Mouse (Mus musculus): ENCODE data around the gene Ptpn6. TPM values are rescaled to one million over a fixed set of nuclear protein-coding genes. Genes with fewer than 3 reads are reported as not detected.

The Ptpn6 gene
- polyA plus RNA-seq, 1 experiment from 2014 or later = 4.0 TPM

DNA sequence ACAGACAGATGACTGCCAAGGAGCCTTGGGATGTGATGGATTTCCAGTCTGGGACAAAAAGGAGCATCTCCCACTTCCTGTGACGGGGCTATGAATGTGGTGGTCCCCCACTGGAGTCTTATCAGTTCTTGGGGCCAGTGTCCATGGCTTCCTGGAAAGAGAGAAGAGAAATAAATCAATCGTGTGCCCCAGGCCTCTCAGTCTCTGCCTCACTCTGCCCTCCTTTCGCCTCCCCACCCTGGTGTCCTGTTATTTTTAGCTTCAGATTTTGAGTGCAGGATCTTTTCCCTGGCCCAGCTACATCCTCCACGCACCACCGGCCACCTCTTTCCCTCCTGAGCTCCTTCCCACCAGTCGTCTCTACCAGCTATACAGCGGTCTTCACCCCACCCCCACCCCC lies 31.5 kb upstream of the Ptpn6 start:
- Histone ChIP-seq H3K36me3 (ENCODE audit: control insufficient read depth, insufficient read depth, low read length) (no peaks in the 10 kb centered on the region), H3K4me3 (ENCODE audit: low read depth, low read length) (peak overlapping the region; percentile 68), H3K4me1 (ENCODE audit: control insufficient read depth, insufficient read depth, low read length) (peaks cover 18% of the 10 kb centered on the region), H3K9me3 (replicated peaks; ENCODE audit: control insufficient read depth, low read length, poor library complexity, severe bottlenecking) (no peaks in the 10 kb centered on the region), H3K9ac (ENCODE audit: low read depth, low read length) (peak overlapping the region; percentile 84), H3K4me2 (ENCODE audit: low read length) (peak overlapping the region; percentile 77), H3K27me3 (ENCODE audit: control insufficient read depth, insufficient read depth, low read depth, low read length) (no peaks in the 10 kb centered on the region), H3K27ac (ENCODE audit: low read length) (peak overlapping the region; percentile 77; the same call in 1 of the 2 replicates)
- WGBS = 63% methylated on average over 7 of the region's 7 CpGs
- ATAC-seq = no peak; the same call in 1 of the 2 replicates

DNA sequence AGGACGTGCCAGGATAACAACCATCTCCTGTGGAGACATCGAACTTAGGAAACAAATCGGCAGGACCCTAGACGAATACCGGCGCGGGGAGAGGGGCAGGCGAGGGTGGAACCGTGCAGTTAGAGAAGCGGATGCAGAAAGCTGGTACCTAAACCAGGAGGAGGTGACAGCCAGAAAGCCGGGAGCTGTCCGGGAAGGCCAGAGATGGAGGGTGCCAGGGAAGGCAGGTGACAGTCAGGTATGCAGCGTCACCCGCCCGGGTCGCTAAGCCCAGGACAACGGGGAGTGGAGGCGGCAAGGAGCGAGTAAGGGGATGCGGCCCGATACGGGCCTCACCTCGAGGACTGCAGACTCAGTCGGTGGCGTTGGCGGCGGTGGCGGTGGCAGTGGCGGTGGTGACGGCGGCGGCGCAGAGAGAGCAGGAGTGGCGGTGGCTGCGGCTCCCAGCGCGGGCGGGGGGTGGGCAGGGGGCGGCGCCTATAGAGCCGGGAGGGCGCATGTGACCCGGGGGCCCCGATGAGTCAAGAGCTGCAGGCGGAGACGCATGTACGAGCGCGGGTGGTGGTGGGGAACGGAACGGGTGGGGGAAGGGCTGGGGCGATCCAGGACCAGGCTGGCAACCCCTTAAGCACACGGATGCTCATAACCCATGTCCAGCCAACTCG lies 30.7 kb upstream of the Ptpn6 start, which contains the start of gene Eno2:
TSS of gene Eno2 (minus strand) at position 573 of the 665 bp plus-strand sequence.
- peak within 1 kb of the TSS; percentile 77 for H3K27ac ChIP-seq (ENCODE audit: low read length)
- WGBS = under 1% methylated on average over 51 of the region's 54 CpGs
- H3K36me3 ChIP-seq (ENCODE audit: control insufficient read depth, insufficient read depth, low read length) = no peaks in the 10 kb centered on the region
- H3K9ac ChIP-seq (ENCODE audit: low read depth, low read length) = peak within 1 kb of the TSS; percentile 84
- H3K27me3 ChIP-seq (ENCODE audit: control insufficient read depth, insufficient read depth, low read depth, low read length) = no peaks in the 10 kb centered on the region
- no peaks in the 10 kb centered on the region for H3K9me3 ChIP-seq (replicated peaks; ENCODE audit: control insufficient read depth, low read length, poor library complexity, severe bottlenecking)
- ATAC-seq = peak; percentile 86
- H3K4me3 ChIP-seq (ENCODE audit: low read depth, low read length) = peak within 1 kb of the TSS; percentile 68
- H3K4me1 ChIP-seq (ENCODE audit: control insufficient read depth, insufficient read depth, low read length) = peaks cover 18% of the 10 kb centered on the region
- peak within 1 kb of the TSS; percentile 77 for H3K4me2 ChIP-seq (ENCODE audit: low read length)

DNA sequence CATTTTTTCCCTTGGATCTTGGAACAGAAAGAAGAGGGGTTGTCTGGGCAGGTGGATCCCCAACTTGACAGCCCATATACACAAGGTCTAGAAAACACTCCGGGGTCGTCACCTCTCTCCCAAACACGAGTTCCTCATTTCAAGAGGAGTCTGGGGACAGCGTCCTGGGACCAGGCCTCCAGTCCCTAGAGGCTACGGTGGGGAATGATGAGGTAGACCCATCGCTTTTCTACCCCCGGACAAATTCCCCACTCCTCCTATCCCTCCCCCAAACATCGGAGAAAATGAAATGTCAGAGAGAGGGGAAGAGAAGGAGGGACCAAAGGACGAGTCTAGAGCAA lies 30.2 kb upstream of the Ptpn6 start:
- peak overlapping the region; percentile 68 for H3K4me3 ChIP-seq (ENCODE audit: low read depth, low read length)
- H3K4me2 ChIP-seq (ENCODE audit: low read length) = peak overlapping the region; percentile 77
- 3% methylated on average over 9 of the region's 9 CpGs for WGBS
- H3K27ac ChIP-seq (ENCODE audit: low read length) = peak overlapping the region; percentile 77; the same call in 1 of the 2 replicates
- peaks cover 18% of the 10 kb centered on the region for H3K4me1 ChIP-seq (ENCODE audit: control insufficient read depth, insufficient read depth, low read length)
- no peaks in the 10 kb centered on the region for H3K36me3 ChIP-seq (ENCODE audit: control insufficient read depth, insufficient read depth, low read length)
- peak overlapping the region; percentile 84 for H3K9ac ChIP-seq (ENCODE audit: low read depth, low read length)
- no peaks in the 10 kb centered on the region for H3K9me3 ChIP-seq (replicated peaks; ENCODE audit: control insufficient read depth, low read length, poor library complexity, severe bottlenecking)
- no peaks in the 10 kb centered on the region for H3K27me3 ChIP-seq (ENCODE audit: control insufficient read depth, insufficient read depth, low read depth, low read length)
- ATAC-seq = peak; percentile 9; the same call in 1 of the 2 replicates

DNA sequence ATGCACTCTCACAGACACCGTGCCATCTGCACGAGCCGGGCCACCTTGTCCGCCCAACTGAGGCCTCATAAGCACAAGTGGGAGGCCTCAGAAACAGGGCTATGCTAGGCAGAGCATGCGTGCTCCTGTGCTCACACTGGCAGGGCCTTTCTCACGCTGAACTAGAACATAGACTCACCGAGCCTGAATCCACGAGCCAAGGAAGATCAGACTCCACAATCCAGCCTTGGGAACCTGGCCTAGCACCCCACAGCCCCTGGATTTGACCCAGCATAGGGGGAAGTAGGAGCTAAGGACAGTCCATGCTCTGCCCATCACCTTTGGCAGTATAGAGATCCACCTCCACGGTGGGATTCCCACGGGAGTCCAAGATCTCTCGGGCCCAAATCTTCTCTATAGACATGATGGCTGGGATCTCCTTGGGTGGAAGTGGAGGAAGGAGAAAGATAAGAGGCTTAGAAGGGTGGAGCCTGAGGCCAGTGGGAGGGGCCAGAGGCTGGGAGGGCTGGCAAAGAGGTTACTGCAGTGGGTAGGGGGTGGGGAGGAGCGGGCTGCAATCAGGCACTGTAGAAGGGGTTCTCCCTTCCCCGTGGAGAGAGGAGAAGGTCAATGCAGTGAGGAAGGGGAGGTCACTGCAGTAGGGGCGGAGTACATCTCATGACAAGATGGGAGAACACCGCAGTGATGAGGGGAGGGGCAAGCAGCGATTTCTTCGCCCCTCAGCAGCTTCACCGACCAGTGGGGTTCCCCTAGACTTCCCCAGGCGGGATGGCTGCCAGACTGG lies 29.6 kb upstream of the Ptpn6 start:
- peak overlapping the region; percentile 68 for H3K4me3 ChIP-seq (ENCODE audit: low read depth, low read length)
- H3K9ac ChIP-seq (ENCODE audit: low read depth, low read length) = peak overlapping the region; percentile 84
- H3K4me2 ChIP-seq (ENCODE audit: low read length) = peak overlapping the region; percentile 77
- 20% methylated on average over 19 of the region's 19 CpGs for WGBS
- no peaks in the 10 kb centered on the region for H3K27me3 ChIP-seq (ENCODE audit: control insufficient read depth, insufficient read depth, low read depth, low read length)
- H3K9me3 ChIP-seq (replicated peaks; ENCODE audit: control insufficient read depth, low read length, poor library complexity, severe bottlenecking) = no peaks in the 10 kb centered on the region
- H3K27ac ChIP-seq (ENCODE audit: low read length) = peak overlapping the region; percentile 19
- H3K4me1 ChIP-seq (ENCODE audit: control insufficient read depth, insufficient read depth, low read length) = peaks cover 18% of the 10 kb centered on the region
- H3K36me3 ChIP-seq (ENCODE audit: control insufficient read depth, insufficient read depth, low read length) = no peaks in the 10 kb centered on the region
- 0 out of 2 replicates have a peak, but pooled peaks have one; percentile 8 for ATAC-seq

DNA sequence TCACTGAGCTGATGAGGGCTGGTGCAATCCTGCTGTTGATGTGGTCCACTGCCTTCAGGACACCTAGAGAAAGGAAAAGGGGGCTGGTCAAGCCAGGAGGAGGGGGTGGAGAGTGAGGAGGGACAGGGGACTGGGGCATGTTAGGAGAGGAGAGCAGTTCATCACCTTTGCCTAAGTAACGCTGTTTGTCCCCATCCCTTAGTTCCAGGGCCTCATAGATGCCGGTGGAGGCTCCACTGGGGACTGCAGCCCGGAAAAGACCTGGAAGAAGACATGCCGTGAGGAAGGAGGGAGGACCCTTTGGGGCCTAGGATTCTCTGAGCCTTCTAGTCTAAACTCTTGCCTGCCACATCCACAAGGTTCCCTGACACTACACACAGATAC lies 29.0 kb upstream of the Ptpn6 start:
- H3K27ac ChIP-seq (ENCODE audit: low read length) = peak overlapping the region; percentile 19

DNA sequence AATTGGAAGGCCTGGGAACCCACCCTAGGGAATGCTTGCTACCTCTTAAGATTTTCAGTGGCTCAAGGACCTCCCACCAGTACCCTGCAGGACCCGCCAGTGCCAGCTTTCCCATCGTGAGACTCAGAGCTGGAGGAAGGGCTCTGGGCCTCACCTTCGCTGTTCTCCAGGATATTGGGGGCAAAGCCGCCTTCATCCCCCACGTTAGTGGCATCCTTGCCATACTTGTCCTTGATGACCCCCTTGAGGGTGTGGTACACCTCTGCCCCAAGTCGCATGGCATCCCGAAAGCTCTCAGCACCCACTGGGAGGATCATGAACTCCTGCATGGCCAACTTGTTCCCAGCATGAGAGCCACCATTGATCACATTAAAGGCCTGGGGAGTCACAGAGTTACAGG lies 27.4 kb upstream of the Ptpn6 start:
- H3K27me3 ChIP-seq (ENCODE audit: control insufficient read depth, insufficient read depth, low read depth, low read length) = no peaks in the 10 kb centered on the region
- no peak overlapping the region for H3K9ac ChIP-seq (ENCODE audit: low read depth, low read length)
- no peak overlapping the region for H3K4me3 ChIP-seq (ENCODE audit: low read depth, low read length)
- peaks cover 4% of the 10 kb centered on the region; the same call in 1 of the 2 replicates for H3K36me3 ChIP-seq (ENCODE audit: control insufficient read depth, insufficient read depth, low read length)
- H3K4me1 ChIP-seq (ENCODE audit: control insufficient read depth, insufficient read depth, low read length) = peaks cover 18% of the 10 kb centered on the region
- 86% methylated on average over 7 of the region's 7 CpGs for WGBS
- H3K4me2 ChIP-seq (ENCODE audit: low read length) = no peak overlapping the region
- no peak overlapping the region for H3K27ac ChIP-seq (ENCODE audit: low read length)
- ATAC-seq = no peak
- H3K9me3 ChIP-seq (replicated peaks; ENCODE audit: control insufficient read depth, low read length, poor library complexity, severe bottlenecking) = no peaks in the 10 kb centered on the region

More for the DNA sequence above, 29.0 kb upstream of the Ptpn6 start:
- Histone ChIP-seq H3K4me1 (ENCODE audit: control insufficient read depth, insufficient read depth, low read length) (peaks cover 18% of the 10 kb centered on the region), H3K9ac (ENCODE audit: low read depth, low read length) (peak overlapping the region; percentile 44), H3K9me3 (replicated peaks; ENCODE audit: control insufficient read depth, low read length, poor library complexity, severe bottlenecking) (no peaks in the 10 kb centered on the region), H3K4me2 (ENCODE audit: low read length) (peak overlapping the region; percentile 77), H3K4me3 (ENCODE audit: low read depth, low read length) (peak overlapping the region; percentile 68; the same call in 1 of the 2 replicates), H3K27me3 (ENCODE audit: control insufficient read depth, insufficient read depth, low read depth, low read length) (no peaks in the 10 kb centered on the region), H3K36me3 (ENCODE audit: control insufficient read depth, insufficient read depth, low read length) (peaks cover 3% of the 10 kb centered on the region; the same call in 1 of the 2 replicates)
- WGBS = 13% methylated on average over 4 of the region's 4 CpGs
- ATAC-seq = no peak

DNA sequence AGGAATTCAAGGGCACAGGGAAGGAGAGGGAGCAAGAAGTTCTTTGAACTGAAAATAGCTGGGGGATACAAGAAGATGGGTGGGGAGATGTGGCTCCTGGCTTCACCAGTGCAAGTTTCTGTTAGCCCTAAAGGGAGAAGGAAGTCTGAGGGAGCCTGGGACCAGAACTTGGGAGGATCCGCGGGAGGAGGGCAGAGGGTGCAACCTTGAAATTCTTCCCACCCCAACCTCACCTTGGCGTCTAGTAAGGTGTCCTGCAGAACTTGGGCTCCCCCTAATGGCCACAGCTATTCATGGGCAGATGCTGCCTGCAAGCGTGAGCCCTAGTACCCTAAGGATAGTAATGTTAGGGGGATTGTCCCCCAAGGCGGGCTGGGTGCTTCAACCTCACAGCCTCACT lies 20.7 kb upstream of the Ptpn6 start:
- Histone ChIP-seq H3K27me3 (ENCODE audit: control insufficient read depth, insufficient read depth, low read depth, low read length) (no peaks in the 10 kb centered on the region), H3K4me2 (ENCODE audit: low read length) (no peak overlapping the region), H3K4me3 (ENCODE audit: low read depth, low read length) (no peak overlapping the region), H3K27ac (ENCODE audit: low read length) (peak overlapping the region; percentile 95), H3K9ac (ENCODE audit: low read depth, low read length) (no peak overlapping the region), H3K36me3 (ENCODE audit: control insufficient read depth, insufficient read depth, low read length) (peaks cover 4% of the 10 kb centered on the region; the same call in 1 of the 2 replicates), H3K9me3 (replicated peaks; ENCODE audit: control insufficient read depth, low read length, poor library complexity, severe bottlenecking) (no peaks in the 10 kb centered on the region), H3K4me1 (ENCODE audit: control insufficient read depth, insufficient read depth, low read length) (peaks cover 26% of the 10 kb centered on the region)
- ATAC-seq = no peak
- 3% methylated on average over 5 of the region's 5 CpGs for WGBS

DNA sequence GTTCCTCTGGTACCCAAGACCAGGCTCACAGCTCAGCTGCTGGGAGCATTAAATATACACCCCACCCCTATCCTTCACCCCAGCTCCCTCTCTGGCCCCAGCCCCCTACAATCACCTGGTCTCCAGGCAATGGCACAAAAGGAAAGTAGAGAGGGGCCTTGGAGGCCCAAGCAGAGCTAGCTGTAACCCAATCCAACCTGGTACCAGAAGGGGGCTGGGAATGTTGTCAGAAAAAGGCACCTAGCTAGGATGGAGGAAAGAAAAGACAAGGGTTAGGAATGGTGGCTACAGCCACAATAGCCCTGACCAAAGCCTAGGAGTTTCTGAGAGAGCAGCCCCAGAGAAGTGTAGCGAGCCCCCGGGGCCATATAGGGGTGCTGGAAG lies 20.3 kb upstream of the Ptpn6 start:
- 54% methylated on average over 2 of the region's 2 CpGs for WGBS
- no peak for ATAC-seq

More for the DNA sequence above, 20.3 kb upstream of the Ptpn6 start:
- no peaks in the 10 kb centered on the region for H3K27me3 ChIP-seq (ENCODE audit: control insufficient read depth, insufficient read depth, low read depth, low read length)
- peaks cover 4% of the 10 kb centered on the region; the same call in 1 of the 2 replicates for H3K36me3 ChIP-seq (ENCODE audit: control insufficient read depth, insufficient read depth, low read length)
- no peak overlapping the region for H3K4me3 ChIP-seq (ENCODE audit: low read depth, low read length)
- H3K9ac ChIP-seq (ENCODE audit: low read depth, low read length) = peak overlapping the region; percentile 8; the same call in 1 of the 2 replicates
- peaks cover 30% of the 10 kb centered on the region for H3K4me1 ChIP-seq (ENCODE audit: control insufficient read depth, insufficient read depth, low read length)
- peak overlapping the region; percentile 8; the same call in 1 of the 2 replicates for H3K4me2 ChIP-seq (ENCODE audit: low read length)
- peak overlapping the region; percentile 95 for H3K27ac ChIP-seq (ENCODE audit: low read length)
- H3K9me3 ChIP-seq (replicated peaks; ENCODE audit: control insufficient read depth, low read length, poor library complexity, severe bottlenecking) = no peaks in the 10 kb centered on the region

All from midbrain, embryonic 16.5 days (tissue).